Mouse (Mus musculus) R1 (cell line): ENCODE results near the gene Klf12.
"Not testable (repeated sequence)": the region's sequence is repeated elsewhere in the genome, so short reads cannot be mapped to it uniquely, and the experiment has no call there.

Source experiments
- DNase-seq: peaks from one replicate; pipeline ENCODE4 v3.0.0-alpha.2; 2018; ENCODE audit warnings: low read depth, low spot score

Klf12 gene

GRCm38 (mm10) chr14:99886503-99886902, 398.0 kb downstream of the Klf12 start:
- DNase-seq, result no peak

DNA sequence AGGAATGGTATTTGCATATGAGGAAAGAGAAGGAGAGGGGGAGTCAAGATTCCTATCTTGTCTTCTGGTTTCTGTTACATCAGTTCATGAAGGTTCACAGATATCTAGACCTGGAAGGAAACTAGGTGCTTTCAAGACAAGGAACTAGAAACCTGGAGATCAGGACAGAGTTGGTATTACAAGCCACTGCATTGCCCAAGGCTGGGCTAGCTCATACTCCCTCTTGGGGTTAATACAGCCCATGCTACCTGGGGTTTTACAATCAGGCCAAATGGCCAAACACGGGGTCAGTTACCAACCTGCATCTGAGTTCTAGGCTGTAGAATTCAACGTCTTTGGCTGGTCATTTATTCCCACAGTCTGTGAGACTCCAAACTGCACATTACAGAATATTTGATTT, 398.9 kb downstream of the Klf12 start:
- peak; percentile 20 for DNase-seq

DNA sequence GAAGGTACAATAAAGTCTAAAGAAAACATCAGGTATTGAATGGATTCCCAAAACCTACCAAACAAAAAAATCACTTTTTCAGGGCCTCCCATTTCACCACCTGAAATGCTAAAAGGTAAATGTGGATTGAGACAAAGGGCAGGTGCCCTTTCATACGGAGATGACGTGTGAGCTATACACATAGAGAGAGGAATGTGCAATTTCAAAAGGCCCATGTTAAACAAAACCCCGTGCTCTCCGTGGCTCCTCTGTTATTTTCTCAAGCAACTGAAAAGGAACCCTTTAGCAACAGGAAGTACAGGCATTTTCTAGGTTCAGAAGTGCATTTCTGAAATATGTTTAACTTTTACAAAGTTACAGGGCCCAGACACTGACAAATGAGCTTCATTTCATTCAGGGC, 399.4 kb downstream of the Klf12 start:
- DNase-seq, result peak; percentile 5

DNA sequence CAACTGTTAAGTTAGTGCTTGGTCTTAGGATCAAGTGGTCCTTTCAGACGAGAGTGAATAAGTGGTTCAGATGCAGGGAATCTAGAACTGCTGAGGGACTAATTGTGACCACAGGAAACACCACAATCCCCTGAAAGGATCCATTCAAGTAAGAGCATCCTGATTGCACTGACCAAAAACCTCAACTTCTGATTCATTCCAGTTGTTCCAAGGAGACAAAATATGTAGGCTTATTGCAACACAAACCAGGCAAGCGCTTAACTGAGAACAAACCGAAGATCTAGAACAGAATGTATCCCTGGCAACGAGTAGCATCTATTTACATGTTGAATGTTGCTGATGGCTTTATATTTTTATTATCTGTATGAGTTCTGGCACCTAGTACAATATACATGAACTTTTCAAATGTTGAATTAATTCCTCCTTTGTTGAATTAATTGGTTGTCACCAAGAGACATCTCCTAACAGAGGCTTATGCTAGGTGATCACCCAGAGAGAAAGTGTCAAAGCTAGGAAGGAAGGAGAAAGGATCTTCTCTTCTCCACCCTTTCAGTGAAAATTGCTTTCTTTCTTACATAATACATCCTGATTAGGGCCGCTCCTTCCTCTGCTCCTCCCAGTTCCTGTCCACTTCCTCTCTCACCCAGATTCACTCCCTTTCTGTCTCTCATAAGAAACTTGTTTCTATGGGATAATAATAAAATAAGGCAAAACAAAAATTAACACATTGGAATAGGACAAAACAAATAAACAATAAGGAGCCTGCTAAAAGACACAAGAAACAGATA, 407.5 kb downstream of the Klf12 start:
- no peak for DNase-seq

GRCm38 (mm10) chr14:99873725-99874124, 410.8 kb downstream of the Klf12 start:
- DNase-seq, result no peak

DNA sequence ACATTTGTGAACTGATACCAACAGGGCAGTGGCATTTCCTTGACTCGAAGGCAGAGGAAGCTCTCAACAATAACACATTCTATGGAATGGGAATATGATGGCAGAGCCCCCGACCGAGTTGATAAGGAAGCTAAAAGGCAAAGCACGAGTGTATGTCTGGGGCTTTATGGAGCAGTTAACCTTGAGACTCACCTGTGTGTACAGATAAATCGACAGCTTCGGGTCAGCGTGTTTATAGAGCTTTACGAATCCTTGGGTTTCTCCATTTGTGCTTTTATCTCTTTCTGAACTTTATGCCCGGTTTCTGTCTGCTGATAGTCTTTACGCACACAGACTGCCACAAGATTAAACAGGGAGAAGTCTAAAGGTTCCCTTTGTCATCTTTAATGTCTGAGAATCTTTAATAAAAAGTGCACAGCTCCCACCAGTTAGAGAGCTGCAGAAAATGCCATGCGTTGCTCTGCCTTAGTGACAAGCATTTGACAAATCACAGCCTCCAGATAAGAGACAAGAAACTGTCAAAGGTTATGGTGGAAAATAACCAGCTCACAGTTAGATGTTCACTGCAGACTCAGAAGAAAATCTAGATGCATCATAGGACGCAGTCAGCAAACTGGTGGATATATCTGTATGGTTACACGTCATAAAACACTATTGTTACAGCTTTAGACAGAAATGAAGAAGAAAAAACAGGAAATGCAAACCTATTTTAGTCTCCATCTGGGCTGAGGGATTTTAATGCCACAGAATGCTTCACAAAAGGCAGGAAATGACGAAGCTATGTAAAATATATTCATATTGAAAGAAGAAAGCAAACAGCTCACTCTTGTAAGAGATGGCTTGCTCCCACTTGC, 428.1 kb downstream of the Klf12 start:
- DNase-seq, result no peak

DNA sequence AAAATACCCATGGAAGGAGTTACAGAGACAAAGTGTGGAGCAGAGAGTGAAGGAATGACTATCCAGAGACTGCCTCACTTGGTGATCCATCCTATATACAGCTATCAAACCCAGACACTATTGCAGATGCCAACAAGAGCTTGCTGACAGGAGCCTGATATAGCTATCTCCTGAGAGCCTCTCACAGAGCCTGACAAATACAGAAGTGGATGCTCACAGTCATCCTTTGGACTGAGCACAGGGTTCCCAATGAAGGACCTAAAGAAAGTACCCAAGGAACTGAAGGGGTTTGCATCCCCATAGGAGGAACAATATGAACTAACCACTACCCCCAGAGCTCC, 430.0 kb downstream of the Klf12 start:
- not testable (repeated sequence) for DNase-seq

DNA sequence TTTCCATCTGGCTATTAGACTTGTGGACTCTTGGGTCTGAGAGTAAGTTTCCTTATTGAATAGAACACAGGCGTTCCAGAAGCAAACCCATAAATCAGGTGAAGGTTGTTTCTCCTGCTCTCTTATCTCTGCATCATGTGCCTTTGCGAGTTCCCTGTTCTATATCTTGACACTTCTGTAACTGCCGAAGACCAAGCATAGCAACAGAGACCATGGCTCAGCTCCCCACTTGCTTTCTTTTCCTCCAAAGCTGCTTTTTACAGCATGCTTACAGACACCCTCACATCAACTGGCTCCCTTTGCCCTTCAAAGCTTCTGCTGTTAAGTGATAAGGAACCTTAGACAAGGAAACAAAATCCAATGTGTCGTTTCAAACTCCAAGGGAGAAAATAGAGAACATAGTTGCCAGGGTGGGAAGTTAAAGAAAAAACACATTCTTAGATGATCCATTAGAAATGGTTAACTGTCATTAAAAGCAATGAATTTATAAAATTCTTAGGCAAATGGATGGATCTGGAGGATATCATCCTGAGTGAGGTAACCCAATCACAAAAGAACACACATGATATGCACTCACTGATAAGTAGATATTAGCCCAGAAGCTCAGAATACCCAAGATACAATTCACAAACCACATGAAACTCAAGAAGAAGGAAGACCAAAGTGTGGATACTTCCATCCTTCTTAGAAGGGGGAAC, 430.6 kb downstream of the Klf12 start:
- not testable (repeated sequence) for DNase-seq

DNA sequence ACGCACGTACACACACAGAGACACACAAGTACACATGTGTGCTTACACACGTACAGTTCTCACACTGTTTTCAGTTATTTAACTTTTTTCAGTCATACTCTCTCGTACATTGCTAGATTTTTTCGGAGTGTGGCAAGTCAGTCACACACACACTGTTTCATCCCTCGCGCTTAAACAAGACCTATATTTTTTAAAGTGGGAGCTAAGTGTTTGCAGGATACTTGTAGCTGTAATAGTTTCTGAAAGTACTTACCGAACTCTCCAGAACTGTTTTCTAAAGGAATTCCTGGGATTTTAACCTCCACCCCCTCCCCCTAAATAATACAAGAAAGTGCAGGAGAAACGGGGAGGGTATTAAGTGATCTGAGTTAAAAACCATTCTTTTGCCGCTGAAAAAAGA, 434.1 kb downstream of the Klf12 start:
- DNase-seq, result no peak

- no peak for DNase-seq
Measured at GRCm38 (mm10) chr14:99847502-99847901, 437.0 kb downstream of the Klf12 start.

GRCm38 (mm10) chr14:99826713-99827112, 457.8 kb downstream of the Klf12 start:
- DNase-seq, result no peak
